Mouse (Mus musculus) Patski (cell line): ENCODE measurements around the gene Prkd1. TPM values are rescaled to one million over a fixed set of nuclear protein-coding genes. Genes with fewer than 3 reads are reported as not detected.

ENCODE experiments used
- ATAC-seq: fragments of 100-300 bp; one replicate; pipeline ENCODE4 v1.8.0; 2021
- CTCF ChIA-PET: fragments of 350-600 bp; sonication (Branson Sonifier 250); formaldehyde crosslinking; loops from one replicate; lab custom pipeline; 2022; ENCODE audit warnings: inconsistent platforms; lab: Charles Lee
- POLR2A ChIA-PET: fragments of 350-600 bp; sonication (Branson Sonifier 250); formaldehyde crosslinking; loops from one replicate; lab custom pipeline; 2022; ENCODE audit warnings: antibody characterized with exemption, inconsistent platforms; lab: Charles Lee
- DNase-seq: peaks from one replicate; pipeline ENCODE4 v3.0.0-alpha.2; 2011; ENCODE audit warnings: low read depth, low spot score
- H3K27me3 ChIP-seq: fragments of 371-371 bp; one replicate; pipeline ENCODE4 v1.5.1; 2021
- CTCF ChIP-seq: fragments of 100-300 bp; IDR thresholded peaks from one replicate; pipeline ENCODE4 v1.5.1; 2021
- in situ Hi-C: fragments of 300-500 bp; cut with MboI; formaldehyde crosslinking; loops from 3 replicates; pipeline ENCODE4 v1.11.1; 2018; ENCODE audit warnings: low pct_unique_long_range_greater_than_20kb, mixed read lengths
- polyA plus RNA-seq: library from polyadenylated mRNA; unstranded; gene quantifications from one replicate; pipeline ENCODE4 v1.2.3, GENCODE M21; 2021

Gene Prkd1
- polyA plus RNA-seq, 1 experiment from 2014 or later = 12.1 TPM

DNA sequence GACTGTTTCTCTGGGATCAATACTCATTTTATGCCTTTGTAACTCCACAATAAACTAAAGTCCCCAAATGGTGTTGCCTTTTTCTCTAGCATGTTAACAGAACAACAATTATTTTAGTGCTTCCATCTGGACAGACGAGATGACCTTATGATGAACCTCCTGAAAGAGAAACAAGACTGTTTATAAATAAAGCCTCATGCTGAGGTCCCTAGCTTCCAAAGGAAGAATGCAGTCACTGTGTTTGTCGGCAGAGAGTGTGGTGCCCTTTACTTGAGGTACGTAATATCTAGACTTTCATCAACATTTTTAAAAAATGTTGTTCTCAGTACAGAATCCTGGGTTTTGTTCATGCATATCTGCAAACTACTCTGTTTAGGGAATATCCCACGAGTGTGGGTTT is 90.7 kb downstream of the Prkd1 start:
- TF ChIP-seq CTCF = no peak
- no peaks in the 10 kb centered on the region for H3K27me3 ChIP-seq
- no peak for ATAC-seq
- in situ Hi-C loops = no loop called here
- ChIA-PET CTCF (no interaction called here), POLR2A (no interaction called here)
- no peak for DNase-seq

DNA sequence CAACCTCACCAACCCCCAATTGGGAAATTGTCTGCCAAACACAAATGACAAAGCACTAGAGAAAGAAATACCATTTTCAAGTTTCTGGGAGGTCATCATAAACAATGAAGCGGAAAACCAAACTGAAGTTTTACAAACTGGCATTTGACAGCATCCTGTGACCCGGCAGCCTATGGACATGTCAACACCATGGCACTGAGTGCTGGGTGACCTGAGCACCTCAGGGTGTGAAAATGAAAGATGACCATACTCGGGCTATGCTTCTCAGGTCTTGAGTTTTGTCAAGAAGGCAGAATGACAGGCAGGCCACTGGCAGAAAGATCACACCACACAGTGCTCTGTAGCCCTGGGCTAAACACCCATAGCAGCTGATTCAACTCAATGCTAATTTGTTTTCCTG is 94.7 kb downstream of the Prkd1 start:
- POLR2A ChIA-PET = no interaction called here
- H3K27me3 ChIP-seq = no peaks in the 10 kb centered on the region
- in situ Hi-C loops = no loop called here
- CTCF ChIA-PET = no interaction called here
- no peak for DNase-seq
- TF ChIP-seq CTCF = no peak
- ATAC-seq = no peak

DNA sequence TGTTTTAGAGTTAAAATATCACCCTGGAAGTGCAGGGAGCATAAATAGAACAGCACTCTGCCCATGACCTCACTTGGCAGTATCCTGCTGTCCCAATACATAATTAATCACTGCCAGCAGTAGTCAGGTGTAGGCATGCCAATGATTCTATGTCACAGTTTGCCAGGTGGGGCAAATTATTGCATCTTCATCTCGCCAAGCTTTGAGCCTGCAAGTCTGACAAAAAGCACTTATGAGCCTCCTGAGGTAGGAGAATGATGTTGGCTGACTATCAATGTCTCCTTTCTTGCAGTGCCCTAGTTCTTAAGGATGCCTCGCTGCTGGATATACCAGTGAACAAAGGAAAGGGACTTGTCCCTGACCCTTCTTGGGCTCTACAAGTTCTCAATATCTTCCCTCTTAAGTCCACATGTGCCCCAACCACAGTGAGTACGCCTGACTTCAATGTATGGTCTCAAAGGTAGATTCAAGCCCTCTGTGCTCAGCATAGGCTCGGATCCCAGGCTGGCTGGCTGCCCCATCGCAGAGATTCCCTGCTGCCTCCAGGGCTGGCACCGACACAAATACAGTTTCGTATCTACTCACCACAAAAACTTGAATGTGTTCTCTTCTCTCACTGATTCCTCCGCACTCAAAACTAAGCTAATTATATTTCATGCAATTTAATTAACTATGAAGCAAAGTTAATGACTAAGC is 98.9 kb downstream of the Prkd1 start:
- H3K27me3 ChIP-seq = no peaks in the 10 kb centered on the region
- CTCF ChIA-PET = no interaction called here
- POLR2A ChIA-PET = no interaction called here
- TF ChIP-seq CTCF = no peak
- in situ Hi-C loops = no loop called here
- no peak for DNase-seq
- no peak for ATAC-seq

DNA sequence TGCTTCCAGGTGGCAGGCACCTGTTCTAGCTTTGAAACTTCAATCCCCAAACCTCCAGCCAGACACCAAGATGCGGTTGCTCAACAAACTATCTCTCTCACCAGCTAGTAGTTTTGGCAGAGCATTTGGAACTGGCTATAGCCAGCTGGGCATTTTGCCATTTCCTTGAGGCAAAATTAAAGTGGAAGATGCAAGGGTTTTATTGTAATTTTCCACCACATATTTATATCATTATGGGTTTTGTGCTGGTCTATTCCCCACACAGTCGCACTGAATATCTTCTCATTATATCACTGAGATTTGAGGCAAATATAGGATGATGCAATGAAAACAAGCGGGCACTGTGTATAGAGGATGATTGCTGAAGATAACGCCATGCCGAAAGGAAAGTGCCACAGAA is 102.5 kb downstream of the Prkd1 start:
- CTCF ChIA-PET = no interaction called here
- H3K27me3 ChIP-seq = no peaks in the 10 kb centered on the region
- ATAC-seq (no peak), DNase-seq (no peak)
- POLR2A ChIA-PET = interaction anchor here (1.3 kb wide), 1 partner anchor 9 kb away, joined by 3 read pairs; no protein-coding TSS in a partner anchor
- in situ Hi-C loops = no loop called here
- TF ChIP-seq CTCF = no peak

DNA sequence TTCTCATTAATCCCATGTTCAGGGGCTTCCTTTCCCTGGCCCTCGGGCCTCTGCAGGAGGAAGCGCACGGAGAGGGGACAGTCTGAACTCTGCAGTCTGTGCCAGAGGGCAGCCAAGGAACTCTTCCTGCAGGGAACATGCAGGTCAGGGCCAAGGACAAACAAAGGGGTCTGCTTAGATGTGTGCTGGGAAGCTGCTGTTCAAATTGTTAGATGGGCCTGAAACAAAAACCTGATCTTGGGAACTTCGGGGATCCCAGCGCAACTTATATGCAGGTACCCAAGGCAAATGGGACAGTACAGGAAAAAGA is 103.3 kb downstream of the Prkd1 start:
- no peaks in the 10 kb centered on the region for H3K27me3 ChIP-seq
- no peak for TF ChIP-seq CTCF
- ATAC-seq (no peak), DNase-seq (no peak)
- ChIA-PET POLR2A (interaction anchor here (1.1 kb wide), 1 partner anchor 9 kb away, joined by 3 read pairs; no protein-coding TSS in a partner anchor), CTCF (no interaction called here)
- in situ Hi-C loops = no loop called here

DNA sequence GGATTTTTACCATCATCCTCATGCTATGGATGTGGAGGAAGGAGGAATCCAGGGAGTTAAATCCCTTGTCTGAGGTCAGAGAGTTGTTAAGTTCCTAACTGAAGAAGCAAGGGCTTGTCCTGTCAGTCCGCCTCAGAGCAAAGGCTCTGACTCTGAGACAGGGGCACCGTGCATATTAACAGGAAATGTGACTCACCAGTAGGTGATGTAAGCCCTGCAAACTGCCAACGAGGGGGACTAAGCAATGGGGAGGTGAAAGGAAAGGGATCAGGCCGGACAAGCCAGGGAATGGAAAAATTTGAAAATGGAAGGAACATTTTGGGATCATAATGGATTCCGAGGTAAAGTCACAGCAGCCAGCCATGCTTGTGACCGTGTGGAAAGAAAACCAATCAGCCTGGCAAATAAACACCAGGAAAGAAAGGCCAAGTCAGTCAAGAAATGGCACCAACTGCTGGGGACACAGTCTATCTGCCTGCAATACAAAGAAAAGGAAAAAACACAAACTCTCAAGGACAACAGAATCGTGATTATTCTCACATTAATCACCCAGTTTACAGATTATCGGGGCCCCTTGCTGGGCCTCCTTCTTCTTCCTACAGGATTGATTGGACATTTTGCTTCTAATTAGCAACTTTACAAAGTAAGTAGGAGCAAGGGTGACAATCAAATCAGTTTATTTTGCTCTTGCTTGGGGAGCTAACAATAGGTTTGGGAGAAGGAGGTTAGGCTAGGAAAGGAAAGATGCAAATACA is 103.9 kb downstream of the Prkd1 start:
- CTCF ChIA-PET = no interaction called here
- in situ Hi-C loops = no loop called here
- DNase-seq (peak; percentile 46), ATAC-seq (peak; percentile 98)
- TF ChIP-seq CTCF = no peak
- H3K27me3 ChIP-seq = no peaks in the 10 kb centered on the region
- POLR2A ChIA-PET = interaction anchor here (1.1 kb wide), 1 partner anchor 9 kb away, joined by 3 read pairs; no protein-coding TSS in a partner anchor

DNA sequence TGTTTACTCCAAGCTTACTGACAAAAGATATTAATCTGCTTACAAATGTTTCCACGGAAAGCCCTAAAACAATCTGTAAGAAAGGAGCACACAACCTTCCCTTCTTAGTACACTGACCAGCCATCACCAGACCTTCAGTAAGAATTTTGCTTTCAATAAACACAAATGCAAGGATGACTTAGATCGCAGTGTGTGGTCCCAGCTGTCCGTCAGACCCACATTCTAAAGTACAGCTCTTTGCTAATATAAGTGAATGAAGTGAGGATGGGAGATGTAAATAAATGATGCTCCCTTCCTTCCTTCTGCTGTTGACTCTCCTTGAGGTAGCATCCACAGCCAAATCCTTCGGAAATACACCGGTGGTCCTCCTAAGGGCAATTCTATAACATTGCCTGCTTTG is 108.1 kb downstream of the Prkd1 start:
- H3K27me3 ChIP-seq = no peaks in the 10 kb centered on the region
- ChIA-PET CTCF (no interaction called here), POLR2A (no interaction called here)
- in situ Hi-C loops = no loop called here
- no peak for ATAC-seq
- DNase-seq = no peak
- TF ChIP-seq CTCF = no peak

DNA sequence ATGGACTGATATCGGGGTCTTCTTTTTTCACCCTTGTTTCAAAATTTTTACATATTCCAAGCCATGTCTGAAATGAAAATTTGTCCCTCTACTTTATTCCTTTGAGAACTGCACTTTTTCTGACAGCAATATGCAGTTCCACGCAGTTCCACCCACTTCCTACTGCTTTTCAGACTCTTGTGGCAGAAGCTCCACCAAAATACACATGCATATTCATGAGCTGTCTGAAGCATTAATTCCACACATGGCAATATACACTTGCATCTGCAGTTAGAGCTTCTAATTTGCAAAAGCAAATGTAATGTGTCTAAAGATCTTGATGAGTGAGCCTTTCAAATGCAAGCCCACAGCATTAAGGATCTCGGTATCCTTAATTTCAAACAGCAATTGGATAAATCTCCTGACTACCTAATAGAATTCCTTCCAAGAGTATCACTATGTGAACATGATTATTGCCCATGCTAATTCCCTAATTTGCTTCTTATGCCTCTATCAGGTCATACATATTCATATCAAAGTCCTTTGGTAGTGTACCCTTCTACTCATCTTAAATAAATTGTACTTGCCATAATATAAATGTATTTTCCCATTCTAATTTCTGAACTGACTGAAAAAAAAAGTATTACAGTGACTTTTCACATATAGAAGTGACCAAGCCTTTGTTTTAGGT is 110.5 kb downstream of the Prkd1 start:
- ATAC-seq (no peak), DNase-seq (no peak)
- TF ChIP-seq CTCF = no peak
- ChIA-PET POLR2A (interaction anchor here (1.1 kb wide), 1 partner anchor 8 kb away, joined by 3 read pairs; no protein-coding TSS in a partner anchor), CTCF (no interaction called here)
- in situ Hi-C loops = no loop called here
- no peaks in the 10 kb centered on the region for H3K27me3 ChIP-seq

DNA sequence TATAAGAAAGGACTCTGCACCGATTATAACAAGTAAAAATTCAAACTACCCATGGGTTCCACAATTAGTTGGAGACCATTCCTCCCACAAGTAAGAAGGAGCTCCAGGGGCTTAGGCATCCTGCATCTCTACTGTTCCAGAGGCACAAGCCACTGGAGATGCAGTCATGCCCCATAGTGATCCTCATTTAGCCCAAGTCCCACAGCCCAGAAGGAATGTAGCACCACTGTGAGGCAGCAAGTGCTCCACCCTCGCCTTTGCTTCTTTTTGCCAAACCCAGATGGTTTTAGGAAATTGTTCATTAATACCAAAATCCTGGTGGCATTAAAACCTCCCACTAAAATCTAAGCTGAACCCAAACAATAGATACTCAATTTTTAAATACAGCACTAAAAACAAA is 111.1 kb downstream of the Prkd1 start:
- CTCF ChIA-PET = interaction anchor here (1.4 kb wide), 1 partner anchor 44 kb away, joined by 3 read pairs; no protein-coding TSS in a partner anchor
- TF ChIP-seq CTCF = no peak
- DNase-seq = no peak
- in situ Hi-C loops = no loop called here
- POLR2A ChIA-PET = interaction anchor here (1.1 kb wide), 1 partner anchor 9 kb away, joined by 3 read pairs; no protein-coding TSS in a partner anchor
- H3K27me3 ChIP-seq = no peaks in the 10 kb centered on the region
- no peak for ATAC-seq

DNA sequence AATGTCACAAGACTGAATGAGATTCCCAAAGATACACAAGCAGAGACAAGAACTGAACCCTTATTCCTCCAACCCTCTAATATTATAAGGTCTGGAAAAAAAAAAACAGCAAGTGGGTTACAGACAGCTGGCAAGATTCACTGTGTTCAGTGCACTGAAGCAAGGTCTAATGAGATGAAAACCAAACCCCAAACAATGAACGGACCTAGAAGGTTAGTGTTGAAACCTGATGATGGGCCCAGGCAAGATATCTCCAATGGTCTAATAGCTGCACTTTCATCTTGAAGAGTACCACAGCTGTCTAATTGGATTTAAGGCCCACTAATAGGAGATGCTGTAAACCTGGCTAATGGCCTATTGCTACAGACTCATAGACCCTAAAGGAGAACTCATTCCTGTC is 111.9 kb downstream of the Prkd1 start:
- ATAC-seq (no peak), DNase-seq (no peak)
- ChIA-PET CTCF (interaction anchor here (1.4 kb wide), 1 partner anchor 43 kb away, joined by 3 read pairs; no protein-coding TSS in a partner anchor), POLR2A (interaction anchor here (0.7 kb wide), 1 partner anchor 36 kb away, joined by 5 read pairs; no protein-coding TSS in a partner anchor)
- no peaks in the 10 kb centered on the region for H3K27me3 ChIP-seq
- TF ChIP-seq CTCF = no peak
- in situ Hi-C loops = no loop called here
